Mouse (Mus musculus) retina, embryonic 14.5 days (tissue): ENCODE measurements at regions not wholly inside any gene's neighbourhood (a gene's known extent, or its start where the extent isn't known, plus 50 kb on each side); places are given as distances from the start of the nearest gene placed in this dataset.

Experiments
- DNase-seq: peaks from one replicate; pipeline ENCODE4 v3.0.0-alpha.2; 2015; ENCODE audit warnings: low spot score

DNA sequence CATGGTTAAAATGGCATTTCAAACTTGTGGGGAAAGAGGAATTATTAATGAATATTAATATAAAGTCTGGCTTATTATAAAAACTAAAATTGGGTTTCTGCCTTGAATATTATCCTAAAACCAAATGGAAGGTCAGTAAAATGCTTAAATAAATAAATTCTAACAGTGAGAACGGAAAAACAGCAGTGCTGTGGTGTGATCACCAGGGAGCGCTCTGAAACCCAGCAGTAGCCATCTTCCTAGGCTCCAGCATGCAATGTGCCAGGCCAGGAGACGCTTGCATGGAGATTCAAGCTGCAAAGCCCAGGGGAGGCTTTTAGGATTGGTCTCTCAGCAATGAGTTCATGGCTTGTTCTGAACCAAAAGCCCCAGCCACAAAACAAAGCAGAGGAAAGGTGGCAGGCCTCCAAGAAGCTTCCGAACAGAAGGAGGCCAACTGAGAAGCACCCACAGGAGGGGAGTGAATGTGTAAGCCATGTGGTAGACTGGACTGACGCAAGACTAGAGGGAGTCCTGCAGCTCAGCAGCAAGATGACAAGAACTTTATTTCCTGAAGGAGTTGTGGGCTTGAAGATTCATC is 52.3 kb upstream of the Bace2 start:
- no peak for DNase-seq
